Mouse (Mus musculus): Measurements from ENCODE around the gene Prss8. TPM values are rescaled to one million over a fixed set of nuclear protein-coding genes. Genes with fewer than 3 reads are reported as not detected.

Prss8 gene
- total and polyA plus RNA-seq, 2 experiments from 2014 or later, result 0.18 to 8.1 TPM

DNA sequence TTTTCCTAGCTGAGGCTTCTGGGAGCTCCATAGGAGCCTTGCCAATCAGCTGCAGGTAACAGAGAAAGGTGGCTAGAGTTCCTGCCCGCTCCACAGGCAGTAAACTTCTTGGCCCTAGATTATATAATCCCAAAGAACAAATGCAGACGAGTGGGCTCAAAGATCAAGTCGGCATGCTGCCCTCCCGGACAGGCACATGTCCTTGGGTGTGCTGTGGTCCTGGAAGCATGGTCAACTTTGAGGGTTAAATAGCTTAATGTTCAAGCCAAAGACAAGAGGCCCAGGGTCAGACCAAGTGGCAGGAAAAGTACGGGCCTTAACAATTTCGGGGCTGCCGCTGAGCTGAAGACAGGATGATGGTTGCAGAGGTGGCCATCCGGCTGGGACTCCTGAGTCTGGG is 3.8 kb downstream of the Prss8 start:
- H3K4me3 ChIP-seq (ENCODE audit: low read depth, low read length), result no peak overlapping the region
- ATAC-seq (ENCODE audit: insufficient read depth, low read depth), result no peak
- H3K36me3 ChIP-seq (replicated peaks; ENCODE audit: control insufficient read depth, insufficient read depth, low read length), result peaks cover 21% of the 10 kb centered on the region
- H3K27ac ChIP-seq (ENCODE audit: low read depth), result no peak overlapping the region
- H3K4me2 ChIP-seq (ENCODE audit: low read depth, low read length), result no peak overlapping the region
- no peak overlapping the region for H3K9ac ChIP-seq (replicated peaks; ENCODE audit: low read depth, low read length)
- no peak for TF ChIP-seq CTCF (IDR thresholded peaks at IDR 0.05; ENCODE audit: low read depth)
- TF ChIP-seq EP300 (IDR thresholded peaks at IDR 0.05; ENCODE audit: low read depth), result no peak
- WGBS, result 93% methylated on average over 8 of the region's 8 CpGs
- DNase-seq (ENCODE audit: low spot score), result no peak
- 0 out of 2 replicates have a peak, but pooled peaks cover 4% of the 10 kb centered on the region for H3K27me3 ChIP-seq (ENCODE audit: control insufficient read depth, insufficient read depth, low read length)
- H3K9me3 ChIP-seq (replicated peaks; ENCODE audit: control insufficient read depth, low read length), result no peaks in the 10 kb centered on the region
- H3K4me1 ChIP-seq (ENCODE audit: control insufficient read depth, insufficient read depth), result 0 out of 2 replicates have a peak, but pooled peaks cover 5% of the 10 kb centered on the region

DNA sequence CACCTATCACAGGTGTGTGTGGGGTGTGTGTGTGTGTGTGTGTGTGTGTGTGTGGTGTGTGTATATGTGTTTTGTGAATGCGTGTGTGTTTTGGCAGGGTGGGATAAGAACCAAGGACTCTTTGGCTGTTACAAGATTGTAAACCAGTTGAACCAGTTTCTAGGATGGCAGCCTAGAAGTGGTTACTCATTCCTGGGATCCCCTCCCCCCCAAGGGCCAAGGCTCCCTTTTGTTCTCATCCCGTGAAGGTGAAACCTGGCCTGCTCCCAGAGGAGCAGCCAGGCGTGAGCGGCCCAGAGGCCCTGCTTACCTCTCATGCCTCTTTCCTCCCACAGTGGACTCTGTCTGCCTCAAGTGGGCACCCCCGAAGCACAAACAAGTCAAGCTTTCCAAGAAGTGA is 4.7 kb downstream of the Prss8 start:
- ATAC-seq (ENCODE audit: insufficient read depth, low read depth) (no peak), DNase-seq (ENCODE audit: low spot score) (no peak)
- 0 out of 2 replicates have a peak, but pooled peaks cover 4% of the 10 kb centered on the region for H3K27me3 ChIP-seq (ENCODE audit: control insufficient read depth, insufficient read depth, low read length)
- H3K9me3 ChIP-seq (replicated peaks; ENCODE audit: control insufficient read depth, low read length), result no peaks in the 10 kb centered on the region
- H3K4me3 ChIP-seq (ENCODE audit: low read depth, low read length), result no peak overlapping the region
- H3K36me3 ChIP-seq (replicated peaks; ENCODE audit: control insufficient read depth, insufficient read depth, low read length), result peaks cover 25% of the 10 kb centered on the region
- H3K9ac ChIP-seq (replicated peaks; ENCODE audit: low read depth, low read length), result no peak overlapping the region
- no peak overlapping the region for H3K4me2 ChIP-seq (ENCODE audit: low read depth, low read length)
- 0 out of 2 replicates have a peak, but pooled peaks cover 5% of the 10 kb centered on the region for H3K4me1 ChIP-seq (ENCODE audit: control insufficient read depth, insufficient read depth)
- WGBS, result 71% methylated on average over 5 of the region's 5 CpGs
- TF ChIP-seq EP300 (IDR thresholded peaks at IDR 0.05; ENCODE audit: low read depth) (no peak), CTCF (IDR thresholded peaks at IDR 0.05; ENCODE audit: low read depth) (no peak)
- no peak overlapping the region for H3K27ac ChIP-seq (ENCODE audit: low read depth)

DNA sequence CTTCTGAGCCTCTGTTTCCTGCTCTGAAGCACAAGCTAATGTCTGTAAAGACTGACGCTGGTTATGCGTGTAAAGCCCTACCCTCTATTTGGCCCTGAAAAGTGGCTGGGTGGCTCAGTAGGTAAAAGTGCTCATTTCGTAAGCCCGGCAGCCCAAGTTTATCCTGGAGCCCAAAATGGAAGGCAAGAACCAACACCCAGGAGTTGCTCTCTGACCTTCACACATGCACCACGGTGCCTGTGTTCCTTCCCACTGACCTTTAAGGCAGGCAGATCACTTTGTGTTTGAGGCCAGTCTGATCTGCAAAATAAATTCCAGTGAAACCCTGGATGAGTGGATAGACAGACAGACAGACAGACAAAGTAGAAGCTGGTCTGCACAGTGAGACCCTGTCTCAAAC is 6.2 kb downstream of the Prss8 start:
- Histone ChIP-seq H3K4me1 (ENCODE audit: control insufficient read depth, insufficient read depth) (no peaks in the 10 kb centered on the region), H3K4me3 (ENCODE audit: low read depth, low read length) (no peak overlapping the region), H3K9ac (replicated peaks; ENCODE audit: low read depth, low read length) (no peak overlapping the region), H3K27ac (ENCODE audit: low read depth) (no peak overlapping the region), H3K9me3 (replicated peaks; ENCODE audit: control insufficient read depth, low read length) (no peaks in the 10 kb centered on the region), H3K36me3 (replicated peaks; ENCODE audit: control insufficient read depth, insufficient read depth, low read length) (peaks cover 25% of the 10 kb centered on the region), H3K4me2 (ENCODE audit: low read depth, low read length) (no peak overlapping the region), H3K27me3 (ENCODE audit: control insufficient read depth, insufficient read depth, low read length) (no peaks in the 10 kb centered on the region)
- DNase-seq (ENCODE audit: low spot score) (no peak), ATAC-seq (ENCODE audit: insufficient read depth, low read depth) (no peak)
- 91% methylated on average over 5 of the region's 5 CpGs for WGBS
- TF ChIP-seq CTCF (IDR thresholded peaks at IDR 0.05; ENCODE audit: low read depth) (no peak), EP300 (IDR thresholded peaks at IDR 0.05; ENCODE audit: low read depth) (no peak)

GRCm38 (mm10) chr7:127922451-127923275 is 7.2 kb downstream of the Prss8 start:
- Histone ChIP-seq H3K4me2 (ENCODE audit: low read depth, low read length) (no peak overlapping the region), H3K9me3 (replicated peaks; ENCODE audit: control insufficient read depth, low read length) (no peaks in the 10 kb centered on the region), H3K4me3 (ENCODE audit: low read depth, low read length) (no peak overlapping the region), H3K36me3 (replicated peaks; ENCODE audit: control insufficient read depth, insufficient read depth, low read length) (peaks cover 25% of the 10 kb centered on the region), H3K27ac (ENCODE audit: low read depth) (no peak overlapping the region), H3K27me3 (ENCODE audit: control insufficient read depth, insufficient read depth, low read length) (no peaks in the 10 kb centered on the region), H3K4me1 (ENCODE audit: control insufficient read depth, insufficient read depth) (no peaks in the 10 kb centered on the region), H3K9ac (replicated peaks; ENCODE audit: low read depth, low read length) (no peak overlapping the region)
- no peak for ATAC-seq (ENCODE audit: insufficient read depth, low read depth)
- WGBS, result 73% methylated on average over 6 of the region's 6 CpGs
- DNase-seq (ENCODE audit: low spot score), result no peak
- TF ChIP-seq EP300 (IDR thresholded peaks at IDR 0.05; ENCODE audit: low read depth) (no peak), CTCF (IDR thresholded peaks at IDR 0.05; ENCODE audit: low read depth) (no peak)

GRCm38 (mm10) chr7:127921516-127921915 is 8.4 kb downstream of the Prss8 start:
- Histone ChIP-seq H3K4me1 (ENCODE audit: control insufficient read depth, insufficient read depth) (no peaks in the 10 kb centered on the region), H3K36me3 (replicated peaks; ENCODE audit: control insufficient read depth, insufficient read depth, low read length) (peaks cover 32% of the 10 kb centered on the region), H3K27me3 (ENCODE audit: control insufficient read depth, insufficient read depth, low read length) (no peaks in the 10 kb centered on the region), H3K4me2 (ENCODE audit: low read depth, low read length) (no peak overlapping the region), H3K9me3 (replicated peaks; ENCODE audit: control insufficient read depth, low read length) (no peaks in the 10 kb centered on the region), H3K9ac (replicated peaks; ENCODE audit: low read depth, low read length) (no peak overlapping the region), H3K27ac (ENCODE audit: low read depth) (no peak overlapping the region), H3K4me3 (ENCODE audit: low read depth, low read length) (no peak overlapping the region)
- TF ChIP-seq CTCF (IDR thresholded peaks at IDR 0.05; ENCODE audit: low read depth), result 0 out of 2 replicates have a peak, but pooled peaks have one; percentile 22
- TF ChIP-seq EP300 (IDR thresholded peaks at IDR 0.05; ENCODE audit: low read depth), result no peak
- ATAC-seq (ENCODE audit: insufficient read depth, low read depth) (no peak), DNase-seq (ENCODE audit: low spot score) (no peak)
- WGBS, result 61% methylated on average over 8 of the region's 8 CpGs
